Mouse (Mus musculus): Measurements from ENCODE around the gene Spata48.

Gene Spata48

GRCm38 (mm10) chr11:11461635-11462560 lies at the start of gene Spata48, which contains the start of gene Zpbp:
Spata48 (plus strand) TSS chr11:11462094.
Zpbp (minus strand) TSS chr11:11462408.
- in situ Hi-C loops (cut with MboI; ENCODE audit: low sequenced_read_pairs): no loop called here

GRCm38 (mm10) chr11:11414188-11414587 lies 47.7 kb upstream of the Spata48 start:
- in situ Hi-C loops (cut with MboI; ENCODE audit: low sequenced_read_pairs): no loop called here

GRCm38 (mm10) chr11:11417356-11417755 lies 44.5 kb upstream of the Spata48 start:
- in situ Hi-C loops (cut with MboI; ENCODE audit: low sequenced_read_pairs): no loop called here

- in situ Hi-C loops (cut with MboI; ENCODE audit: low sequenced_read_pairs): no loop called here
Measured at GRCm38 (mm10) chr11:11455037-11455436, 6.9 kb upstream of the Spata48 start.

GRCm38 (mm10) chr11:11462561-11462890 lies 632 bp downstream of the Spata48 start:
- in situ Hi-C loops (cut with MboI; ENCODE audit: low sequenced_read_pairs): no loop called here

GRCm38 (mm10) chr11:11468924-11469323 lies 7.0 kb downstream of the Spata48 start:
- in situ Hi-C loops (cut with MboI; ENCODE audit: low sequenced_read_pairs): no loop called here

- in situ Hi-C loops (cut with MboI; ENCODE audit: low sequenced_read_pairs): no loop called here
Measured at GRCm38 (mm10) chr11:11484378-11484777, 22.5 kb downstream of the Spata48 start.

- in situ Hi-C loops (cut with MboI; ENCODE audit: low sequenced_read_pairs): no loop called here
Measured at GRCm38 (mm10) chr11:11492044-11492443, 30.1 kb downstream of the Spata48 start.

GRCm38 (mm10) chr11:11495697-11496096 lies 33.8 kb downstream of the Spata48 start:
- in situ Hi-C loops (cut with MboI; ENCODE audit: low sequenced_read_pairs): no loop called here

GRCm38 (mm10) chr11:11499944-11500343 lies 38.0 kb downstream of the Spata48 start:
- in situ Hi-C loops (cut with MboI; ENCODE audit: low sequenced_read_pairs): loop anchor here (25.0 kb wide), 1 partner anchor 462 kb away; no protein-coding TSS in a partner anchor

GRCm38 (mm10) chr11:11506187-11506586 lies 44.3 kb downstream of the Spata48 start:
- in situ Hi-C loops (cut with MboI; ENCODE audit: low sequenced_read_pairs): loop anchor here (25.0 kb wide), 1 partner anchor 456 kb away; no protein-coding TSS in a partner anchor

- in situ Hi-C loops (cut with MboI; ENCODE audit: low sequenced_read_pairs): loop anchor here (25.0 kb wide), 1 partner anchor 453 kb away; no protein-coding TSS in a partner anchor
Measured at GRCm38 (mm10) chr11:11509413-11509812, 47.5 kb downstream of the Spata48 start.

GRCm38 (mm10) chr11:11512056-11512455 lies 50.2 kb downstream of the Spata48 start:
- in situ Hi-C loops (cut with MboI; ENCODE audit: low sequenced_read_pairs): loop anchor here (25.0 kb wide), 1 partner anchor 450 kb away; no protein-coding TSS in a partner anchor

GRCm38 (mm10) chr11:11513008-11513799 lies 51.3 kb downstream of the Spata48 start:
- in situ Hi-C loops (cut with MboI; ENCODE audit: low sequenced_read_pairs): loop anchor here (25.0 kb wide), 1 partner anchor 449 kb away; no protein-coding TSS in a partner anchor

- in situ Hi-C loops (cut with MboI; ENCODE audit: low sequenced_read_pairs): loop anchor here (25.0 kb wide), 1 partner anchor 447 kb away; no protein-coding TSS in a partner anchor
Measured at GRCm38 (mm10) chr11:11514920-11515319, 53.0 kb downstream of the Spata48 start.

GRCm38 (mm10) chr11:11517781-11518435 lies 56.0 kb downstream of the Spata48 start:
- in situ Hi-C loops (cut with MboI; ENCODE audit: low sequenced_read_pairs): loop anchor here (25.0 kb wide), 1 partner anchor 444 kb away; no protein-coding TSS in a partner anchor

GRCm38 (mm10) chr11:11519255-11520243 lies 57.7 kb downstream of the Spata48 start:
- in situ Hi-C loops (cut with MboI; ENCODE audit: low sequenced_read_pairs): loop anchor here (25.0 kb wide), 1 partner anchor 443 kb away; no protein-coding TSS in a partner anchor

- in situ Hi-C loops (cut with MboI; ENCODE audit: low sequenced_read_pairs): loop anchor here (25.0 kb wide), 1 partner anchor 440 kb away; no protein-coding TSS in a partner anchor
Measured at GRCm38 (mm10) chr11:11521908-11522441, 60.1 kb downstream of the Spata48 start.

GRCm38 (mm10) chr11:11528760-11529159 lies 66.9 kb downstream of the Spata48 start:
- in situ Hi-C loops (cut with MboI; ENCODE audit: low sequenced_read_pairs): no loop called here

Measured in CH12F3 (cell line).